Mouse (Mus musculus): ENCODE data around the gene Atp6v0e2. TPM values are rescaled to one million over a fixed set of nuclear protein-coding genes. Genes with fewer than 3 reads are reported as not detected.
A peak's percentile ranks its signal among the peaks of the same experiment; 100 is the strongest.

Atp6v0e2 gene
- polyA plus RNA-seq, 3 experiments from 2014 or later: 0.57 TPM; not detected in 2

GRCm38 (mm10) chr6:48540721-48541120 is 3.3 kb downstream of the Atp6v0e2 start:
- ATAC-seq: no peak

GRCm38 (mm10) chr6:48541560-48542450 is 4.4 kb downstream of the Atp6v0e2 start:
- no peak for ATAC-seq

- ATAC-seq: no peak
These were observed 5.2 kb downstream of the Atp6v0e2 start for GRCm38 (mm10) chr6:48542631-48543030.

GRCm38 (mm10) chr6:48545251-48545650 is 7.8 kb downstream of the Atp6v0e2 start:
- ATAC-seq: no peak

- ATAC-seq: no peak
These were observed 8.9 kb downstream of the Atp6v0e2 start for GRCm38 (mm10) chr6:48546271-48546670.

- ATAC-seq: no peak
These were observed 9.4 kb downstream of the Atp6v0e2 start for GRCm38 (mm10) chr6:48546858-48547257.

GRCm38 (mm10) chr6:48548314-48548713 is 10.9 kb downstream of the Atp6v0e2 start:
- ATAC-seq: no peak

- no peak for ATAC-seq
These were observed 15.5 kb downstream of the Atp6v0e2 start for GRCm38 (mm10) chr6:48552918-48553317.

GRCm38 (mm10) chr6:48553819-48554218 is 16.4 kb downstream of the Atp6v0e2 start:
- no peak for ATAC-seq

GRCm38 (mm10) chr6:48554280-48555103 is 17.1 kb downstream of the Atp6v0e2 start, which contains the start of gene Lrrc61:
TSS of gene Lrrc61 (plus strand) at chr6:48554796.
- peak; percentile 96 for ATAC-seq

GRCm38 (mm10) chr6:48555104-48555890 is 17.9 kb downstream of the Atp6v0e2 start:
- ATAC-seq: peak; percentile 2

- ATAC-seq: no peak
These were observed 18.5 kb downstream of the Atp6v0e2 start for GRCm38 (mm10) chr6:48555956-48556355.

- ATAC-seq: no peak
These were observed 28.4 kb downstream of the Atp6v0e2 start for GRCm38 (mm10) chr6:48565693-48566310.

- no peak for ATAC-seq
These were observed 28.9 kb downstream of the Atp6v0e2 start for GRCm38 (mm10) chr6:48566312-48566711.

- no peak for ATAC-seq
These were observed 30.9 kb downstream of the Atp6v0e2 start for GRCm38 (mm10) chr6:48568036-48568984.

- peak; percentile 56 for ATAC-seq
These were observed 31.8 kb downstream of the Atp6v0e2 start for GRCm38 (mm10) chr6:48569065-48569807.

- ATAC-seq: no peak
These were observed 34.6 kb downstream of the Atp6v0e2 start for GRCm38 (mm10) chr6:48572014-48572413.

GRCm38 (mm10) chr6:48572572-48573061 is 35.2 kb downstream of the Atp6v0e2 start, which contains the start of gene Rarres2:
TSS of gene Rarres2 (minus strand) at chr6:48572789.
- no peak for ATAC-seq

GRCm38 (mm10) chr6:48573280-48573679 is 35.9 kb downstream of the Atp6v0e2 start:
- no peak for ATAC-seq

- no peak for ATAC-seq
These were observed 36.6 kb downstream of the Atp6v0e2 start for GRCm38 (mm10) chr6:48573981-48574380.
